Mouse (Mus musculus): ENCODE results near the gene Tmcc1. TPM values are rescaled to one million over a fixed set of nuclear protein-coding genes. Genes with fewer than 3 reads are reported as not detected.
"Not testable (repeated sequence)": the region's sequence is repeated elsewhere in the genome, so short reads cannot be mapped to it uniquely, and the experiment has no call there.

The Tmcc1 gene
- polyA plus RNA-seq, 1 experiment from 2014 or later: 14.1 TPM

DNA sequence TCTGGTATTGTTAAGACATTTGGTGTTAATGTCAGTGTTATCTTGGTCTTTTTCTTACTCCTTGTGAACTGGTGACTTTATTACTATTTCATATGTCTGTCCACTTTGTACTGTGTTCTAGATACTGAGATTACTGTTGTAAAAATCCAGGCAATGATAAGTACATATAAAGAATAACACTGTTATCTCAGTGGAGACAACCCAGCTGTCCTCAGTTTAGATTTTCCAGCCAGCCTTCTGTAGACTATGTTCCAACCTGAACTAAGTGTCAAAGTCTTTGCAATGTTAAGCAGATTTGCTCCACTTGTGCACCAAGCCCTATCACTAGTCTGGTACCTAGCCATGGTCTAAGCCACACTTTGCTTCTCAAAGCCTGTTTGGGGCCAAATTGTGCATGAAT is 118.4 kb downstream of the Tmcc1 start:
- Histone ChIP-seq H3K4me2 (replicated peaks; ENCODE audit: low read depth, low read length) (no peak overlapping the region), H3K36me3 (ENCODE audit: control insufficient read depth, insufficient read depth, low read length) (no peaks in the 10 kb centered on the region), H3K9me3 (ENCODE audit: control insufficient read depth, low read length) (no peaks in the 10 kb centered on the region), H3K27me3 (ENCODE audit: control insufficient read depth, insufficient read depth, low read length) (no peaks in the 10 kb centered on the region), H3K4me3 (ENCODE audit: low read length) (no peak overlapping the region), H3K9ac (ENCODE audit: low read depth, low read length) (no peak overlapping the region), H3K27ac (ENCODE audit: low read depth, low read length) (no peak overlapping the region), H3K4me1 (ENCODE audit: control insufficient read depth, insufficient read depth, low read length) (peaks cover 8% of the 10 kb centered on the region)
- no peak for ATAC-seq (ENCODE audit: low FRiP score, low TSS enrichment)

DNA sequence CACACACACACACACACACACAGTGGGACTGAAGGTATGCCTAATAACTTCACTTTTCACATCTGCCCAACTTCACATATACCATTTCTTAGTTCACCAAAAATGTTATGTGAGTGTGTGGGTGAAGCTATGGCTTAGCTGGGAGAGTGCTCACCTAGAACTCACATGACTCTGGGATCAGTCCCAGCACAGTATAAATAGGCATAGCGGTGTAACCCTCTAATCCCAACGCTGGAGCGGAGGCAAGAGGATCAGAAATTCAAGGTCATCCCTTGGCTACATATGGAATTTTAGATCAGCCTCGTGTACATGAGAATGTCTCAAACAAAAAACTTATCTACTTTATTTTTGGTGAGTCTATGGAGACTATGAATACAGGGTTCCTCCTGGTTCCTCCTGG is 119.7 kb downstream of the Tmcc1 start:
- ATAC-seq (ENCODE audit: low FRiP score, low TSS enrichment): no peak
- Histone ChIP-seq H3K9ac (ENCODE audit: low read depth, low read length) (no peak overlapping the region), H3K27me3 (ENCODE audit: control insufficient read depth, insufficient read depth, low read length) (no peaks in the 10 kb centered on the region), H3K4me2 (replicated peaks; ENCODE audit: low read depth, low read length) (no peak overlapping the region), H3K9me3 (ENCODE audit: control insufficient read depth, low read length) (no peaks in the 10 kb centered on the region), H3K4me3 (ENCODE audit: low read length) (no peak overlapping the region), H3K36me3 (ENCODE audit: control insufficient read depth, insufficient read depth, low read length) (no peaks in the 10 kb centered on the region), H3K4me1 (ENCODE audit: control insufficient read depth, insufficient read depth, low read length) (peaks cover 8% of the 10 kb centered on the region), H3K27ac (ENCODE audit: low read depth, low read length) (no peak overlapping the region)
- WGBS: 86% methylated on average over 4 of the region's 4 CpGs

GRCm38 (mm10) chr6:116072746-116073261 is 120.5 kb downstream of the Tmcc1 start:
- 67% methylated on average over 8 of the region's 8 CpGs for WGBS
- Histone ChIP-seq H3K4me2 (replicated peaks; ENCODE audit: low read depth, low read length) (no peak overlapping the region; the same call in 1 of the 2 replicates), H3K27ac (ENCODE audit: low read depth, low read length) (no peak overlapping the region), H3K9ac (ENCODE audit: low read depth, low read length) (no peak overlapping the region), H3K4me1 (ENCODE audit: control insufficient read depth, insufficient read depth, low read length) (peaks cover 8% of the 10 kb centered on the region), H3K36me3 (ENCODE audit: control insufficient read depth, insufficient read depth, low read length) (no peaks in the 10 kb centered on the region), H3K27me3 (ENCODE audit: control insufficient read depth, insufficient read depth, low read length) (no peaks in the 10 kb centered on the region), H3K9me3 (ENCODE audit: control insufficient read depth, low read length) (no peaks in the 10 kb centered on the region), H3K4me3 (ENCODE audit: low read length) (no peak overlapping the region)
- ATAC-seq (ENCODE audit: low FRiP score, low TSS enrichment): no peak

DNA sequence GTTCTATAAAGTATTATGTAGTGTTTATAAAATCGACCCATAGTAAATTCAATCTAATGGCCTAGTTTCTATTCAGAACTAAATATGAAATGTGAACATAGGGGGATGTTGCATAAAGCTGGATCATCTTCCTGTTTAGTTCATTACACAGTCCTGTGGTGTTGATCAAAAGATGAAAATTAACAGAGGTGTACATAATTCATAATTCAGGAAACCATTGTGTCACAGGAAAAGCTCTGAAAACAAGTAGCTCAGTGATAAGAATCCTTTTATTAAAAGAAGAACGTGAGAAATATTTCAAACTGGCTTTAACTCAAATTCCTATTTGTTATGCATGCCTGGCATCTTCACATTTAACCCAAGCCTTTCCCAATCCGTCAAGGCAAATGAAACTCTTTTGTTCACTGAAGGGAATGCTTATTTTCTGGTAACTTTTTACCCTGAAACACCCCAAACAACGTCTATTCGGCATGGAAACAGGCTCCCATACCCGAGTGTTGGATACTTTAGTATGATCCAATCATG is 121.0 kb downstream of the Tmcc1 start:
- no peaks in the 10 kb centered on the region for H3K9me3 ChIP-seq (ENCODE audit: control insufficient read depth, low read length)
- no peaks in the 10 kb centered on the region for H3K36me3 ChIP-seq (ENCODE audit: control insufficient read depth, insufficient read depth, low read length)
- H3K9ac ChIP-seq (ENCODE audit: low read depth, low read length): no peak overlapping the region
- no peak overlapping the region; the same call in 1 of the 2 replicates for H3K4me2 ChIP-seq (replicated peaks; ENCODE audit: low read depth, low read length)
- no peak overlapping the region for H3K27ac ChIP-seq (ENCODE audit: low read depth, low read length)
- no peaks in the 10 kb centered on the region for H3K27me3 ChIP-seq (ENCODE audit: control insufficient read depth, insufficient read depth, low read length)
- no peak overlapping the region for H3K4me3 ChIP-seq (ENCODE audit: low read length)
- ATAC-seq (ENCODE audit: low FRiP score, low TSS enrichment): no peak
- peaks cover 8% of the 10 kb centered on the region for H3K4me1 ChIP-seq (ENCODE audit: control insufficient read depth, insufficient read depth, low read length)
- 67% methylated on average over 6 of the region's 6 CpGs for WGBS

- Histone ChIP-seq H3K4me3 (ENCODE audit: low read length) (no peak overlapping the region), H3K9ac (ENCODE audit: low read depth, low read length) (no peak overlapping the region), H3K9me3 (ENCODE audit: control insufficient read depth, low read length) (no peaks in the 10 kb centered on the region), H3K4me2 (replicated peaks; ENCODE audit: low read depth, low read length) (no peak overlapping the region), H3K36me3 (ENCODE audit: control insufficient read depth, insufficient read depth, low read length) (no peaks in the 10 kb centered on the region), H3K4me1 (ENCODE audit: control insufficient read depth, insufficient read depth, low read length) (peaks cover 8% of the 10 kb centered on the region), H3K27ac (ENCODE audit: low read depth, low read length) (no peak overlapping the region), H3K27me3 (ENCODE audit: control insufficient read depth, insufficient read depth, low read length) (no peaks in the 10 kb centered on the region)
- ATAC-seq (ENCODE audit: low FRiP score, low TSS enrichment): no peak
- 89% methylated on average over 2 of the region's 2 CpGs for WGBS
Observed at GRCm38 (mm10) chr6:116071781-116072180, 121.5 kb downstream of the Tmcc1 start.

DNA sequence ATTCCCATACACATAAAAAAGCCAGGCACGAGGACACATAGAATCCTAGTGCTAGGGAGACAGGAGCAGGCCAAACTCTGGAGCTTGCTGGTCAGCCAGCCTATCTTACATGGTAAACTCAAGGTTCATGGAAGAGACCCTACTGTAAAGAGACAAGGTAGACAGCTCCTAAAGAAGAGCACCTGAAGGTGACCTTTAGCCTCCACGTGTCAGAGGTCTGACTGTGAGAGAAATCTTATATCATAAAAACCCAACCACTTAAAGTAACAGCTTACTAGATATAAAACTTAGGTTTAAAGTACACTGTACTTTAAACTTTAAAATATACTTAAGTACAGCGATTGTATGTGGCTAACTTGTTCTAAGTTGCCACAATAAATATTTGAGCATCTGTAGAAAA is 122.7 kb downstream of the Tmcc1 start:
- WGBS: 93% methylated on average over 3 of the region's 3 CpGs
- Histone ChIP-seq H3K36me3 (ENCODE audit: control insufficient read depth, insufficient read depth, low read length) (no peaks in the 10 kb centered on the region), H3K9me3 (ENCODE audit: control insufficient read depth, low read length) (no peaks in the 10 kb centered on the region), H3K4me2 (replicated peaks; ENCODE audit: low read depth, low read length) (no peak overlapping the region), H3K27ac (ENCODE audit: low read depth, low read length) (no peak overlapping the region), H3K9ac (ENCODE audit: low read depth, low read length) (no peak overlapping the region), H3K4me3 (ENCODE audit: low read length) (no peak overlapping the region), H3K4me1 (ENCODE audit: control insufficient read depth, insufficient read depth, low read length) (peaks cover 8% of the 10 kb centered on the region), H3K27me3 (ENCODE audit: control insufficient read depth, insufficient read depth, low read length) (no peaks in the 10 kb centered on the region)
- ATAC-seq (ENCODE audit: low FRiP score, low TSS enrichment): no peak

DNA sequence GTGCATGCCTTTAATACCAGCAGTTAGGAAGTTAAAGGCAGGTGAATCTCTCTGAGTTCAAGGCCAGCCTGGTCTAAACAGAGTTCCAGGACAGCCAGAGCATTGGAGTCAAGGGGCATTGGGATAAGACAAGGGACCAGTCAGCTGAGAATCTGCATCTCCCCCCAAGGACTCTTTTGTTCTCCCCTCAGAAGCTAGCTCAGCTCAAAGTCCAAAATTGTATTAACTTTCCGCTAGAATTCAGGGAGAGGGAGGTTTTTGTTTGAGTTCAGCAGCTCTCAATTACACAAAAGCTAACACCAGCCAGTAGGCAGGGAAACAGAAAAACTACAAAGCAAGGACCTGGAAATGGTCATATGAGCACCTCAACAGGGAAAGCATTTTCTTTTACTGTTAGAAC is 129.8 kb downstream of the Tmcc1 start:
- Histone ChIP-seq H3K27me3 (ENCODE audit: control insufficient read depth, insufficient read depth, low read length) (no peaks in the 10 kb centered on the region), H3K27ac (ENCODE audit: low read depth, low read length) (no peak overlapping the region), H3K4me3 (ENCODE audit: low read length) (no peak overlapping the region), H3K4me2 (replicated peaks; ENCODE audit: low read depth, low read length) (no peak overlapping the region), H3K9me3 (ENCODE audit: control insufficient read depth, low read length) (no peaks in the 10 kb centered on the region), H3K4me1 (ENCODE audit: control insufficient read depth, insufficient read depth, low read length) (no peaks in the 10 kb centered on the region), H3K9ac (ENCODE audit: low read depth, low read length) (no peak overlapping the region), H3K36me3 (ENCODE audit: control insufficient read depth, insufficient read depth, low read length) (no peaks in the 10 kb centered on the region)
- no peak for ATAC-seq (ENCODE audit: low FRiP score, low TSS enrichment)
- WGBS: 93% methylated on average over 1 of the region's 1 CpGs

GRCm38 (mm10) chr6:116059542-116059941 is 133.7 kb downstream of the Tmcc1 start:
- H3K4me1 ChIP-seq (ENCODE audit: control insufficient read depth, insufficient read depth, low read length); H3K9ac ChIP-seq (ENCODE audit: low read depth, low read length); ATAC-seq (ENCODE audit: low FRiP score, low TSS enrichment); H3K27me3 ChIP-seq (ENCODE audit: control insufficient read depth, insufficient read depth, low read length); H3K9me3 ChIP-seq (ENCODE audit: control insufficient read depth, low read length); H3K4me3 ChIP-seq (ENCODE audit: low read length); H3K36me3 ChIP-seq (ENCODE audit: control insufficient read depth, insufficient read depth, low read length); H3K27ac ChIP-seq (ENCODE audit: low read depth, low read length); H3K4me2 ChIP-seq (replicated peaks; ENCODE audit: low read depth, low read length): not testable (repeated sequence)

- no peaks in the 10 kb centered on the region for H3K27me3 ChIP-seq (ENCODE audit: control insufficient read depth, insufficient read depth, low read length)
- ATAC-seq (ENCODE audit: low FRiP score, low TSS enrichment): no peak
- H3K4me3 ChIP-seq (ENCODE audit: low read length): no peak overlapping the region
- no peaks in the 10 kb centered on the region for H3K9me3 ChIP-seq (ENCODE audit: control insufficient read depth, low read length)
- H3K36me3 ChIP-seq (ENCODE audit: control insufficient read depth, insufficient read depth, low read length): no peaks in the 10 kb centered on the region
- H3K4me1 ChIP-seq (ENCODE audit: control insufficient read depth, insufficient read depth, low read length): 0 out of 2 replicates have a peak, but pooled peaks cover 6% of the 10 kb centered on the region
- no peak overlapping the region for H3K9ac ChIP-seq (ENCODE audit: low read depth, low read length)
- WGBS: 73% methylated on average over 3 of the region's 3 CpGs
- H3K4me2 ChIP-seq (replicated peaks; ENCODE audit: low read depth, low read length): no peak overlapping the region
- no peak overlapping the region for H3K27ac ChIP-seq (ENCODE audit: low read depth, low read length)
Observed at GRCm38 (mm10) chr6:116058541-116059300, 134.6 kb downstream of the Tmcc1 start.
